Mouse (Mus musculus): ENCODE measurements at regions not wholly inside any gene's neighbourhood (a gene's known extent, or its start where the extent isn't known, plus 50 kb on each side); places are given as distances from the start of the nearest gene placed in this dataset.

DNA sequence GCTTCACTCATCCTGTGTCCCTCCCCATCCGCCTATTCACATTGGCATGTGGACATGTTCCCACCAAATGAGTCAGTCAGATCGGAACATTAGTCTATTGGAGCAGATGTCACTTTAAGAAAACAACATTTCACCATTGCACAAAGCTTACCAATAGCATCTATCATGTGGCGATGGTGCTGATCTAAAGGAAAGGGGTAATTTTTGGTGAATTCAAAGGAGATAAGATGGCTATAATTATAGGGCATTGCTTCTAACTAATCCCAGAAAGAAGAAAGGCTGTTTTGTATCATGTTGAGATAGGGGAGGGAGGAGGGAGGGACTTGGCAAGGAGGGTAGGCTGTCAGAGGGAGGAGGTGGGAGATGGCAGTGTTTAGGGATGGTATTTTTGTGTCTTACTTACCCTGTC is 132.1 kb upstream of the Atp1b1 start:
- no peak for TF ChIP-seq EP300 (IDR thresholded peaks at IDR 0.05; ENCODE audit: low read depth)
- TF ChIP-seq CTCF (IDR thresholded peaks at IDR 0.05; ENCODE audit: low read depth), result no peak
